Mouse (Mus musculus) forebrain, embryonic 13.5 days (tissue): ENCODE measurements around the gene Cdon. TPM values are rescaled to one million over a fixed set of nuclear protein-coding genes. Genes with fewer than 3 reads are reported as not detected.

Source experiments
- ATAC-seq: fragments of 200-750 bp; cut with Nextera tagmentation; 2 replicates; pipeline ENCODE4 v1.8.0; 2017
- H3K27ac ChIP-seq: fragments of 300-500 bp; sonication (generic); 2 replicates; pipeline ENCODE4 v1.5.1; 2015; ENCODE audit warnings: inconsistent platforms, mild to moderate bottlenecking, moderate library complexity
- H3K27me3 ChIP-seq: fragments of 300-500 bp; sonication (generic); 2 replicates; pipeline ENCODE4 v1.6.1; 2015; ENCODE audit warnings: mild to moderate bottlenecking, inconsistent platforms
- H3K36me3 ChIP-seq: fragments of 300-500 bp; sonication (generic); 2 replicates; pipeline ENCODE4 v1.6.1; 2015; ENCODE audit warnings: mild to moderate bottlenecking, inconsistent platforms; ENCODE audit not compliant: poor library complexity, severe bottlenecking
- H3K4me1 ChIP-seq: fragments of 300-500 bp; sonication (generic); 2 replicates; pipeline ENCODE4 v1.6.1; 2015; ENCODE audit warnings: inconsistent platforms
- H3K4me2 ChIP-seq: fragments of 300-500 bp; sonication (generic); 2 replicates; pipeline ENCODE4 v1.6.1; 2015; ENCODE audit warnings: inconsistent platforms, mild to moderate bottlenecking, moderate library complexity
- H3K4me3 ChIP-seq: fragments of 300-500 bp; sonication (generic); 2 replicates; pipeline ENCODE4 v1.5.1; 2015; ENCODE audit warnings: mild to moderate bottlenecking, inconsistent platforms
- H3K9ac ChIP-seq: fragments of 300-500 bp; sonication (generic); 2 replicates; pipeline ENCODE4 v1.6.1; 2015; ENCODE audit warnings: mild to moderate bottlenecking, inconsistent platforms
- H3K9me3 ChIP-seq: fragments of 300-500 bp; sonication (generic); replicated peaks from 2 replicates; pipeline ENCODE4 v1.6.1; 2016; ENCODE audit warnings: inconsistent platforms
- WGBS: fragments of 180-500 bp; shearing (Covaris S2); methylation state at CpG from one replicate; pipeline ENCODE4 v1.1.7; 2015; 5-methylcytosine and 5-hydroxymethylcytosine counted together
- polyA plus RNA-seq: library from polyadenylated mRNA; unstranded; fragments of >200 nt; fragmentation: Nextera tagmentation; extraction: Ambion mirVana; gene quantifications from 2 replicates; pipeline ENCODE4 v1.2.1, GENCODE M21; 2015

Cdon gene
- 20.7 and 22.1 TPM in 2 replicates for polyA plus RNA-seq

DNA sequence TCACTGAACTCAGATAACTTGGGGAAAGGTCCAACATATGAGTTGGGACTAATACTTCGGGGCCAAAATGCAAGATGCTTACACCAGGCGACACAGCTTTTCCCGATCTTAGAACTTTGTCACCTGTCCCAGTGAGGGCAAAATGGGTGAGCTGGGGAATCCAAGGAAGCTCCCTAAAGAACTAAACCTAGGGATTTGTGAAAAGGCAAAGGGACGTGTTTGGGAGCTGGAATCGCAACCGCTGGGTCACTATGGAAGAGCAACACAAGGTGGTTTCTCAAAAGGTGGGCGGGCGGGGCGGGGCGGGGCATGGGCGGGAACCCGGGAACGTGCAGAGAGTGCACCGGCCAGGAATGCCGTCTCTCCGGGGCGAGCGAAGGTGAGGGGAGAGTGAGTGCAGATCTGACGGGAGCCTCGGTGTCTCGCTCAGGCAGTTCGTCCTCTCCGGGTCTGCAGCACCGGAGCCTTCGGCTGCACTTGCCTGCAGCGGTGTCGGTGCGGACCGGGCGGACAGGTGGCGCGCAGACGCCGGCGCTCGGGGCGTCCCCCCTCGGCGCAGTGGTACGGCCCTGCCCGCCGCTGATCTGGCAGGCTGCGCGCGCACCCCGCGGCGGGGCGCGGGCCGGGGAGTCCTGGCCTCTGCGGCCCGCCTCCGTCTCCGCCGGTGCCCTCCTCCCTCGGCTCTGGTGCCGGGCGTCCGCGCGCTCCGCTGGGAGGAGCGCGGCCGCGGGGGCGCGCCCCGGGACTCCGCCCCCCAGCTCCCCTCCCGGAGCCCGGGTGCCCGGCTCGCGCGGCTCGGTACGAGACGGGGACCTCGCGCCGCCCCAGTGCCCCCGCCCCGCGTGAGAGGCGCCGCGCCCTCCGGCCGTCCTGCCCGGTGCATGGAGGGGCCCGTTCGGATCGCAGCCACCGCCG is at the start of gene Cdon:
TSS of gene Cdon (plus strand) at position 324 of the 915 bp plus-strand sequence.
- Histone ChIP-seq H3K9ac (peak within 1 kb of the TSS; percentile 99), H3K36me3 (no peaks in the 10 kb centered on the region), H3K4me2 (peak within 1 kb of the TSS; percentile 67), H3K27ac (peak within 1 kb of the TSS; percentile 97), H3K4me1 (peaks cover 31% of the 10 kb centered on the region), H3K4me3 (peak within 1 kb of the TSS; percentile 96), H3K27me3 (no peaks in the 10 kb centered on the region), H3K9me3 (no peaks in the 10 kb centered on the region)
- ATAC-seq: peak; percentile 92
- WGBS: under 1% methylated on average over 70 of the region's 97 CpGs

DNA sequence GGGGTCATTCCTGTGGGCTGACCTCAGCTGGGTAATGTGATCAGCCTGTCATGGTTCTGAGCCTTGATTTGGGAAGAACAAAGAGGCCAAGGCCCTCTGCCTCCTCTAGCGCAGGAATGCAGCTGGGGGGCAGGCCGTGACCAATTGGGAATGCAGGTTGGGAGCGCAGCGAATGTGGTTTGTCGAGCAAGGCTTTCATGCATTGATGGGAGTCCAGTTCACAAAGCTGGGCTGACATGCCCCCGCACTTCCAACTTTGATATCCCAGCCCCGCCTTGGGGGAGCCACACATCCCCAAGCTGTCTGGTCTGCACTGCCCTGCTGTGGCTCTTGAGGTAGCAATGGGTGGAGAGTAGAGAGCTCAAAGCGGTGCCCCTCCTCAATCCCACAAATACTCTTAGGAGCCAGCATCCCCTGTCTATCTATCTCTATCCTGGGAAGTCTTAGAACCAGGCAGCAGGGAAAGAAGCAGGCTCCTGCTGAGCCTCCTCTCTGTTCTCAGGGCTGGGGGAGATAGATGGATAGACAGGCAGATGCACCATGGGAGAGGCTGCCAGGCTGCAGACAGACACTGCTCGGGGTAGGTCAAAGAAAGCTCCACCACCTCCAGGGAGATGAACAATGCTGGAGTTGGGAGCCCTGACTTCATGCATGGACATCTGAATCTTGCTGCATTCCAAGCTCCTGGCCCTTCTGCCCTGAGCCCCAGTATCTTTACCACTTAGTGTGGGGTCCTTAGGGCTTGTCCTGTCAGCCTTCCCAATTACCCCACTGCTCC is 48.4 kb upstream of the Cdon start:
- no peak overlapping the region for H3K4me3 ChIP-seq
- H3K9ac ChIP-seq: no peak overlapping the region
- no peaks in the 10 kb centered on the region for H3K36me3 ChIP-seq
- no peaks in the 10 kb centered on the region for H3K9me3 ChIP-seq
- 24% methylated on average over 9 of the region's 9 CpGs for WGBS
- no peak overlapping the region for H3K4me2 ChIP-seq
- no peak overlapping the region for H3K27ac ChIP-seq
- peaks cover 15% of the 10 kb centered on the region for H3K4me1 ChIP-seq
- H3K27me3 ChIP-seq: 0 out of 2 replicates have a peak, but pooled peaks cover 9% of the 10 kb centered on the region
- ATAC-seq: no peak

DNA sequence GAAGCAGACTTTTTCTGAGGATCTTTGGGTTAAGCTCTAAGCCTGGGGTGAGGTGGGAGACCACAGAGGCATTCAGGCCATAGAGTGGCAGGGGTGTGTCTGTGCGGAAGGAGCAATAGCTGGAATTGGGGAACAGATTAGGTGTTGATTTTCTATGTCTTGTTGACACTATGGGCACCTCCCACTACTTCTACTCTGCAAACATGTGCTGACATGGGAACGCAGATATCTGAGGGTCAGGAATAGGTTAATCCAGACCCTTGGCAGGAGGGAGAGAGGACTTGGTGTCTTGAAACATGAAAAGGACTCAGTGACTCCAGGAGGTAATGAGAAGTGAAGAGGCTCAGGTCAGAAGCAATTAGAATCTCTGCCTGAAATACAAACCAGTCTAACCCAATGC is 43.0 kb upstream of the Cdon start:
- Histone ChIP-seq H3K27me3 (peaks cover 2% of the 10 kb centered on the region; the same call in 1 of the 2 replicates), H3K9ac (no peak overlapping the region), H3K4me1 (0 out of 2 replicates have a peak, but pooled peaks cover under 1% of the 10 kb centered on the region), H3K27ac (no peak overlapping the region), H3K36me3 (no peaks in the 10 kb centered on the region), H3K4me2 (no peak overlapping the region), H3K4me3 (no peak overlapping the region), H3K9me3 (no peaks in the 10 kb centered on the region)
- WGBS: 76% methylated on average over 2 of the region's 2 CpGs
- no peak for ATAC-seq

DNA sequence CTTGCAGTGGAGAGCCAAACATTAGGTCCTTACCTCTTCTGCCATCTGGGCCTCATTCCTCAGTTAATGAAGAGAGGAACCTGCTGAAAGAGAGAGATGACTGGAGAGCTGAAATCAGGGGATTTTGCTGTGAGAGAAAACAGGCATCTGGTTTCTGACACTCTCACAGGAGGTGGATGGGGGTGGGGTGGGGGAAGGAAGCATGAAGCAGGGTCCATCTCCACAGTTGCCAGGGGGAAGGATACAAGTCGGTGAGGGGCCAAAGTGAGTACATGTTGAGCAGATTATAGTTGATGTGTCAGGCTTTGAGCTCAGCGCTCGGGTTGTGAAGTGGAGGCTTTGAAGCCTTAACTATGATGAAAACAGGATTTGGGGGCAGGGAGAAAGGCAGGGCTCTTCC is 41.9 kb upstream of the Cdon start:
- Histone ChIP-seq H3K36me3 (no peaks in the 10 kb centered on the region), H3K27ac (no peak overlapping the region), H3K4me2 (no peak overlapping the region), H3K4me3 (no peak overlapping the region), H3K4me1 (no peaks in the 10 kb centered on the region), H3K9ac (no peak overlapping the region), H3K27me3 (no peaks in the 10 kb centered on the region; the same call in 1 of the 2 replicates), H3K9me3 (no peaks in the 10 kb centered on the region)
- no peak for ATAC-seq
- WGBS: 73% methylated on average over 3 of the region's 3 CpGs

DNA sequence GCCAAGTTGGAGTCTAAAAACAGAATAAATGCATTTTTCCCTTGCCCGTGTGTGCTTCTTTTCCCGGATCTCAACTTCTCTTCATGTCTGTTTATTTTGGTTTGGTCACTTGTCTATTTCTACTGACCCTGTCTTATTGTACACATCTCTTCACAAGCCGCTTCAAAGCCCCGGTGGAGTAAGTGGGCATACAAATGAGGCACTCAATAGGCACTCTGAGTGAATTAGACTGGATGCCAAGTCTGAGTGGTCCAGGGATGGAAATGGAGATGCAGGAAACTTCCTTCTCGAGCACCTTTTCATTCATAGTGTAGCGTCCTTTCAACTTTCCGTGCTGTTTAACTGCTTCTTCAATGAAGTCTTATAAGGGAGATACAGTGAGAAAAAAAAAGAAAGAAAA is 21.0 kb upstream of the Cdon start:
- no peak overlapping the region for H3K4me3 ChIP-seq
- H3K4me2 ChIP-seq: no peak overlapping the region
- H3K27me3 ChIP-seq: peaks cover 6% of the 10 kb centered on the region; the same call in 1 of the 2 replicates
- peaks cover 59% of the 10 kb centered on the region for H3K4me1 ChIP-seq
- no peak overlapping the region for H3K9ac ChIP-seq
- ATAC-seq: no peak
- H3K9me3 ChIP-seq: no peaks in the 10 kb centered on the region
- H3K27ac ChIP-seq: peak overlapping the region; percentile 89
- 16% methylated on average over 7 of the region's 7 CpGs for WGBS
- H3K36me3 ChIP-seq: no peaks in the 10 kb centered on the region

DNA sequence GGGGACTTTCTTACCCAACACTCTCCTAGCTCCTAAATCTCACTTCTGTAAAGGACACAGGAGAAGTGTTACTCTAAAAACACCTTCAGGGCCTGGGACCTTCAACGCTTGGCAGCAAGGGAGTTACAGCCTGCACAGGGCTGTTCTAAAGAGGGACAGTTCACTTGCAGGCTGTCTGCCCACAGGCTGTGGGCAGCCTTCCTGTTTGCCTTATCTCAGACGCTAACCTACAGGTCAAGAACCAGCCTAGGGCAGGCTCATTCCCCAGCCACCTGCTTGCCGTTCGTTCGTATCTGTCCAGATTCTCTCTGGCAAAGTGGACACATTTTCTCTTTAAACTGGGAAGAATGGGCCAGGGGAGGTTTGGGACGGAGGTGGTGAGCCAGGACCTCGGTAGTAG is 20.5 kb upstream of the Cdon start:
- Histone ChIP-seq H3K9me3 (no peaks in the 10 kb centered on the region), H3K4me2 (peak overlapping the region; percentile 31), H3K27ac (peak overlapping the region; percentile 89), H3K36me3 (no peaks in the 10 kb centered on the region), H3K4me1 (peaks cover 64% of the 10 kb centered on the region), H3K27me3 (peaks cover 6% of the 10 kb centered on the region; the same call in 1 of the 2 replicates), H3K9ac (peak overlapping the region; percentile 54), H3K4me3 (no peak overlapping the region)
- no peak for ATAC-seq
- 3% methylated on average over 7 of the region's 7 CpGs for WGBS

DNA sequence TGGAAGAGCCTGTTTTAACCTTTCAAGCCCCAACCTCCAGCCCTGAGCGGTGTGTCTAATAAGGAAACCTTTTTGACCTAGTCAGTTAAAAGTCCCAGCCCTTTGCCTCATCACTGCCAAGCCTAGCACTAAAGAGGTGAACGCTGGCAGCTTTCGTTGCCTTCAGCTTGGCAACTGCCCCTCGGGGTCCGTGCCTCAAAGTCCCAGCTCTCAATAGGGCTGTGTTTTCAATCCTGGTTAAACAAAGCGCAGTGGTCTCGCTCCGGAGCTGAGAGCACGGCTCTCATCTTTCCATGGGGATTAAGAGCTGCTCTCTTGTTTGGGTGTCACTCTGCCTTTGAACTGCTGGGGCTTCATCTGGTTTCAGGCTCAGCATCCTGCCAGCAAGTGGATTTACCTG is 20.1 kb upstream of the Cdon start:
- Histone ChIP-seq H3K4me3 (no peak overlapping the region), H3K4me2 (peak overlapping the region; percentile 31), H3K9me3 (no peaks in the 10 kb centered on the region), H3K36me3 (no peaks in the 10 kb centered on the region), H3K9ac (peak overlapping the region; percentile 54), H3K27me3 (peaks cover 6% of the 10 kb centered on the region; the same call in 1 of the 2 replicates), H3K4me1 (peaks cover 68% of the 10 kb centered on the region), H3K27ac (peak overlapping the region; percentile 89)
- ATAC-seq: peak; percentile 42
- under 1% methylated on average over 9 of the region's 9 CpGs for WGBS

DNA sequence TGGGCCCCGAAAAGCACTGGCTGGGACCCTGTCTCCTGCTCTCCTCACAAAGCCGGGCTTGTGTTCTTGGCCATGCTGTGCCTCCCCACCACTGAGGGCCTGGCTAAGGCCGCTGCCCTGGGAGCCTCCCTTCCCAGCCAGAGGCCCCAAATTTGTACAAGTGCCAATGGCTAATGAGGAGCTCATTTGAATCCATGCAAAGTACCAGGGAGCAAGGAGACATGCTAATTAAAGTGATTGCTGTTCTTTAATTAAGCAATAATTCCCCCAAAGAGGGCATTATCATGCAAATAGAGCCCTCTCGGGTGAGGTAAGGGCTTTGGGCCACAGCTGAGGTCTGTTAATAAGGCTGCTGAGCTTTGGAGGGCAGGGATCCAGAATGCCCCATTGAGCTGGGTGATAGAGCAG is 18.3 kb upstream of the Cdon start:
- H3K4me1 ChIP-seq: peaks cover 76% of the 10 kb centered on the region
- peak overlapping the region; percentile 35; the same call in 1 of the 2 replicates for H3K9ac ChIP-seq
- peak overlapping the region; percentile 36 for H3K4me2 ChIP-seq
- peaks cover 6% of the 10 kb centered on the region; the same call in 1 of the 2 replicates for H3K27me3 ChIP-seq
- no peaks in the 10 kb centered on the region for H3K9me3 ChIP-seq
- 3% methylated on average over 4 of the region's 4 CpGs for WGBS
- H3K4me3 ChIP-seq: no peak overlapping the region
- no peaks in the 10 kb centered on the region for H3K36me3 ChIP-seq
- H3K27ac ChIP-seq: peak overlapping the region; percentile 89
- peak; percentile 93 for ATAC-seq

DNA sequence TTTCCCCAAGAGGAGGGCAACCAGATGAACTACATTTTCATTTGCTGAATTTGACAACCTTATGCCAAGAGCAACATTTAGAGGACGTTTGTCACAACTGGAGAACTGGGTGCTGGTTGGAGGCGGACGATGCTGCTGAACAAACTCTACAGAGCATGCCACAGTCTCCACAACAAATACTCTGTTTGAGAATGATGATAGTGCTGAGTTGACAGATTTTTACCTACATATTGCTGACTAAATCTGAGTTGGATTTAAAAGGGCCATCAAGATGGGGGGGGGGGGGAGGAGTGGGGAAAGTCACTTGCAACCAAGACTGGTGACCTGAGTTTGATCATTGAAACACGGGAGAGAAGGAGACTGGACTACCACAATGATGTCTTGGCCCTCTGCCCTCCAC is 17.4 kb upstream of the Cdon start:
- H3K27ac ChIP-seq: peak overlapping the region; percentile 89
- ATAC-seq: no peak
- H3K4me1 ChIP-seq: peaks cover 79% of the 10 kb centered on the region
- H3K4me3 ChIP-seq: no peak overlapping the region
- no peaks in the 10 kb centered on the region for H3K9me3 ChIP-seq
- H3K36me3 ChIP-seq: no peaks in the 10 kb centered on the region
- no peak overlapping the region; the same call in 1 of the 2 replicates for H3K9ac ChIP-seq
- peaks cover 6% of the 10 kb centered on the region; the same call in 1 of the 2 replicates for H3K27me3 ChIP-seq
- peak overlapping the region; percentile 36 for H3K4me2 ChIP-seq
- 47% methylated on average over 4 of the region's 4 CpGs for WGBS

DNA sequence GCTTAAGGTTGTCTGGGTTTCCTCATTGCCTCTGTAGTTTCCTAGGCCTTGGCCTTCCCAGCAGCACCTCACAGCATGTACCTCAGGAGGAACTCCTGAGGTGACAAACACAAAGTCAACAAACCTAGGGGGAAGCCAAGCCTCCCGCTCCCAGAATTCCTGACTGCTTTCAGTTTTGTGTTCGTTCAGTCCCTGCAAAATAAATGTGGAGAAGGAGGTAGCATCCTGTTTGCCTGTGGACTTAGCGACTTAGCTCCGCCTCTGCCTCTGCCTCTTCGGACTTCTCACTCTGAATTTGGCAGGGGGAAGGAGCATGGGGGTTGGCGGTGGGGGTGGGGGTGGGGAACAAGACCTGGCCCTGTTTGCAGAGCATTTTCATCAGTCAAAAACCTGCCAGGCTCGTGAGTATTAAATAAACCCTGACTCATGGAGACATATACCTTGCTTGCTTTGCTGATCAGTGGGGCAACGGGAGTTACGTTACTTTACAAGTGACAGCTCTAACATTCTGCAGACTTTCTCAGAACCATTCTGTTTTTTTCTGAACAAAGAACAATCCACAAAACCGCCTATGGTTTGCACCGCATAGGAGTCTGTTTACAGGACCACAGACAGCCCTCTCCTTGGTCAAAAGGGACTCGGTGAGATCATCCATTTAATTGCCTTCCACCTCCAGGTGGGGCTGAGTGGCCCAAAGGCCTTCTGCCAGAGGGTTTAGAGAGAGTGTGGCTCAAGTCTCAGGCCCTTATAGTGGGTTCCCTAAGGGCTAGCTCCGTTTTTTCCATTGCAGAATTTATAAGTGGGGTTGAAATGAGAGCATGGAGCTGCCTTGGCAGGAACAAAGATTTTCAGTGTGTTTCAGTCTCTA is 15.7 kb upstream of the Cdon start:
- H3K27me3 ChIP-seq: 0 out of 2 replicates have a peak, but pooled peaks cover 2% of the 10 kb centered on the region
- WGBS: 10% methylated on average over 13 of the region's 13 CpGs
- no peaks in the 10 kb centered on the region for H3K36me3 ChIP-seq
- H3K9ac ChIP-seq: peak overlapping the region; percentile 41
- no peaks in the 10 kb centered on the region for H3K9me3 ChIP-seq
- ATAC-seq: peak; percentile 16; the same call in 1 of the 2 replicates
- H3K27ac ChIP-seq: peak overlapping the region; percentile 89
- H3K4me2 ChIP-seq: peak overlapping the region; percentile 36
- H3K4me1 ChIP-seq: peaks cover 79% of the 10 kb centered on the region
- H3K4me3 ChIP-seq: no peak overlapping the region
